Comparison of ENCODE assay signal across 9 mouse cellular contexts in the genomic region with DNA sequence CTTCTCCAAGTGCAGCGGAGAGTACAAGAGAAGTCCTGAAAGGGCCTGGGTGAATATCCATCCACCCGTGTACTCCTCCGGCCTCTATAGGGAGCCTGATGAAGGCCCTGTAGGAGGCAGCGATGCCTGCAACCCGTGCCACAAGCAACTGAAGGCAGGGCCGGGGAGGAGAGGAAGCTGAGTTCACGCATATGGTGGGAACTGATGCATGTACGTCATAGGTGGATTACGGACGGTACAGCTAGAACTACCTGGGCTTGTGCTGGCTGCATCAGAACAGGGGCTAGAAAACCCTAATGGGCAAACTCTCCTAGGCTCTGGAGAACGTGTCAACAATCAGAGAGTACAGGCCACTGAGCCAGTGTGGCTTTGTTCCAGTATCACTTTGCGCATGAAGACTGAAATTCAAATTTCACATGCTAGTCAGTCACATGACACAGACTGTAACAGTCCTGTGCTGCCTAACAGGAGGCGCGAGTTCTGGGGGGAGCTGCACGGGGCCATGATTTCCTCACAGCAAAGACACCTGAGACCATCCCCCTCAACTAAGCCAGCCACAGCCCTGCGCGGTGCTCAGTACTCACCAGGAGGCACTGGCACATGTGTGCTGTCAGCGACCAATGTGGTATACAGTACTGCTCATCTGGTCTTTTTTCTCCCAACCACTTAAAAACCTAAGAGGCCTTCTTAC.
DNase-seq lines count a peak whose midpoint lies in the region; ATAC-seq lines count a peak whose summit lies in the region.
"Had no signal": no experiment of that assay in that cellular context is flagged by ENCODE, and none has a peak within 500 bp of the region (broad histone marks: within the 10 kb centered on the region; RNA-seq: fewer than 3 reads in every experiment).

No protein-coding gene starts in this region.

- WGBS in hindbrain, embryonic 10.5 days = 69% methylated on average over 18 of the region's 18 CpGs
- 65% methylated on average over 18 of the region's 18 CpGs for WGBS in midbrain, embryonic 13.5 days

- H3K9me3 ChIP-seq in hindbrain, embryonic 10.5 days = no peaks in the 10 kb centered on the region
- no peaks in the 10 kb centered on the region for H3K9me3 ChIP-seq in midbrain, embryonic 13.5 days

- H3K27me3 ChIP-seq in hindbrain, embryonic 10.5 days (ENCODE audit: insufficient read depth, poor library complexity, severe bottlenecking) = no peaks in the 10 kb centered on the region
- H3K27me3 ChIP-seq in midbrain, embryonic 13.5 days = no peaks in the 10 kb centered on the region

- H3K4me1 ChIP-seq in hindbrain, embryonic 10.5 days (replicated peaks) = peaks cover 17% of the 10 kb centered on the region
- H3K4me1 ChIP-seq in midbrain, embryonic 13.5 days (replicated peaks) = peaks cover 12% of the 10 kb centered on the region

- ATAC-seq in midbrain, embryonic 13.5 days = peak; percentile 32

- H3K4me3 ChIP-seq in hindbrain, embryonic 10.5 days = no peak overlapping the region
- no peak overlapping the region for H3K4me3 ChIP-seq in midbrain, embryonic 13.5 days (replicated peaks)
- H3K4me3 ChIP-seq: left cerebral cortex, adult 2 months had no signal

- H3K27ac ChIP-seq in hindbrain, embryonic 10.5 days = peak overlapping the region; percentile 57
- no peak overlapping the region for H3K27ac ChIP-seq in midbrain, embryonic 13.5 days
- H3K27ac ChIP-seq: left cerebral cortex, adult 2 months had no signal

- DNase-seq in embryo, embryonic 9.5 days (ENCODE audit: extremely low spot score) = peak; percentile 6
- DNase-seq in embryo, embryonic 10 days (ENCODE audit: low spot score) = no peak
- DNase-seq in CD4-positive, CD25-positive, alpha-beta regulatory T cell, adult 2 months (ENCODE audit: low read depth, low spot score) = peak; percentile 65
- no peak for DNase-seq in hindbrain, embryonic 10.5 days (ENCODE audit: low spot score)
- DNase-seq in adipocyte (ENCODE audit: low spot score) = no peak
- no peak for DNase-seq in adrenal gland, postnatal 36 days
- no peak for DNase-seq in ovary, postnatal 36 days (ENCODE audit: low spot score)

- no peaks in the 10 kb centered on the region for H3K36me3 ChIP-seq in hindbrain, embryonic 10.5 days
- H3K36me3 ChIP-seq in midbrain, embryonic 13.5 days = no peaks in the 10 kb centered on the region

- H3K9ac ChIP-seq in midbrain, embryonic 13.5 days (replicated peaks) = no peak overlapping the region

- H3K4me2 ChIP-seq in midbrain, embryonic 13.5 days (replicated peaks) = no peak overlapping the region

Comparison
In these comparisons a context has a peak if more than half of its experiments do, and no peak if none do; other contexts are left out.
1. DNase-seq: peak in embryo, embryonic 9.5 days (single experiment) and CD4-positive, CD25-positive, alpha-beta regulatory T cell, adult 2 months (single experiment); none in embryo, embryonic 10 days (single experiment), hindbrain, embryonic 10.5 days (single experiment), adipocyte (single experiment), adrenal gland, postnatal 36 days (0 of 2) and ovary, postnatal 36 days (single experiment).